19 mouse cellular contexts compared by ENCODE assay signal in the genomic region with DNA sequence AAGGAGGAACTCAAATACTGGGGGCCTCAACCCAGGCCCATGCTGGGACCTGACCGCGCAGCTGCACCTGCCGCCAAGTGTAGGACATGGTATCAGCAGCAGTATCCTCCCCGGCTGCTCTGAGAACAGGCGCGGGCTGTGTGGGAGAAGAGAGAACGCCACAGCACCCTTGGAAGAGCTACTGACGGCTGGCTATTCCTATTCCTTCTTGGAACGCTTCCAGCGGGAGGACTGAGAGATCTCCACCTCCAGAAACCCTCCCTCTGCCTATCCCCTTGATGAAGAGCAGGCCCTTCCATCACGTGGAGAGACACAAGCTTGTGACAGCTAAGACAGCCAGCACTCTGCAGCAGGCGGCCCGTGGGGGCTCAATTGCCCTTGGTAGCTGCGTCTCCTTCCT. TPM values are rescaled to one million over a fixed set of nuclear protein-coding genes. Genes with fewer than 3 reads are reported as not detected.
DNase-seq lines count a peak whose midpoint lies in the region; ATAC-seq and TF ChIP-seq lines count a peak whose summit lies in the region.
"Had no signal": no experiment of that assay in that cellular context is flagged by ENCODE, and none has a peak within 500 bp of the region (broad histone marks: within the 10 kb centered on the region; RNA-seq: fewer than 3 reads in every experiment).

No protein-coding gene starts in this region.

- no peak overlapping the region for H3K4me2 ChIP-seq in hindbrain, embryonic 16.5 days (ENCODE audit: low read length)
- H3K4me2 ChIP-seq in hindbrain, embryonic 12.5 days (replicated peaks): no peak overlapping the region
- H3K4me2 ChIP-seq: heart, embryonic 13.5 days; intestine, embryonic 15.5 days; kidney, embryonic 15.5 days; liver, embryonic 11.5 days; lung, embryonic 14.5 days; midbrain, embryonic 13.5 days had no signal

- no peaks in the 10 kb centered on the region for H3K9me3 ChIP-seq in hindbrain, embryonic 16.5 days (ENCODE audit: control insufficient read depth, low read length)
- H3K9me3 ChIP-seq in hindbrain, embryonic 12.5 days (replicated peaks): no peaks in the 10 kb centered on the region
- H3K9me3 ChIP-seq: heart, embryonic 13.5 days; intestine, embryonic 15.5 days; kidney, embryonic 15.5 days; limb, embryonic 10.5 days; midbrain, embryonic 13.5 days had no signal

- intact Hi-C loops in left cerebral cortex, postnatal 36 days (cut with DNase I): loop anchor here (5.0 kb wide), 1 partner anchor 55 kb away; no protein-coding TSS in a partner anchor

- H3K36me3 ChIP-seq in hindbrain, embryonic 16.5 days (ENCODE audit: control insufficient read depth, insufficient read depth, low read length): no peaks in the 10 kb centered on the region
- H3K36me3 ChIP-seq in hindbrain, embryonic 12.5 days: no peaks in the 10 kb centered on the region
- no peaks in the 10 kb centered on the region for H3K36me3 ChIP-seq in thymus, adult 2 months (ENCODE audit: control insufficient read depth, insufficient read depth, low read length)
- H3K36me3 ChIP-seq: heart, embryonic 13.5 days; intestine, embryonic 15.5 days; kidney, embryonic 15.5 days; limb, embryonic 10.5 days; midbrain, embryonic 13.5 days had no signal

- H3K27ac ChIP-seq in hindbrain, embryonic 16.5 days (ENCODE audit: low read depth, low read length): no peak overlapping the region
- no peak overlapping the region for H3K27ac ChIP-seq in hindbrain, embryonic 12.5 days
- no peak overlapping the region for H3K27ac ChIP-seq in thymus, adult 2 months (ENCODE audit: control insufficient read depth, insufficient read depth, low read length)
- H3K27ac ChIP-seq: heart, embryonic 13.5 days; intestine, embryonic 15.5 days; kidney, embryonic 15.5 days; limb, embryonic 10.5 days; macrophage; midbrain, embryonic 13.5 days; stomach, postnatal 0 days had no signal

- H3K9ac ChIP-seq in hindbrain, embryonic 16.5 days (ENCODE audit: low read depth, low read length): no peak overlapping the region
- no peak overlapping the region for H3K9ac ChIP-seq in hindbrain, embryonic 12.5 days
- H3K9ac ChIP-seq: heart, embryonic 13.5 days; intestine, embryonic 15.5 days; kidney, embryonic 15.5 days; lung, embryonic 14.5 days; midbrain, embryonic 13.5 days had no signal

- H3K4me1 ChIP-seq in hindbrain, embryonic 16.5 days (ENCODE audit: control insufficient read depth, insufficient read depth, low read depth, low read length): peaks cover 8% of the 10 kb centered on the region; the same call in 1 of the 2 replicates
- peaks cover 18% of the 10 kb centered on the region for H3K4me1 ChIP-seq in hindbrain, embryonic 12.5 days
- no peaks in the 10 kb centered on the region for H3K4me1 ChIP-seq in thymus, adult 2 months (replicated peaks; ENCODE audit: control insufficient read depth, insufficient read depth, low read length)
- H3K4me1 ChIP-seq: heart, embryonic 13.5 days; intestine, embryonic 15.5 days; kidney, embryonic 15.5 days; limb, embryonic 10.5 days had no signal

- no peak overlapping the region for H3K4me3 ChIP-seq in hindbrain, embryonic 16.5 days (ENCODE audit: low read length)
- no peak overlapping the region for H3K4me3 ChIP-seq in hindbrain, embryonic 12.5 days
- H3K4me3 ChIP-seq in thymus, adult 2 months (ENCODE audit: control insufficient read depth, insufficient read depth, low read length): no peak overlapping the region
- H3K4me3 ChIP-seq: heart, embryonic 13.5 days; intestine, embryonic 15.5 days; kidney, embryonic 15.5 days; limb, embryonic 10.5 days; midbrain, embryonic 13.5 days; myocyte had no signal

- peak; percentile 65 to 67 for DNase-seq in cerebellum, postnatal 10 days
- DNase-seq in frontal cortex, adult 2 months (ENCODE audit: extremely low spot score in 1 of 2, low spot score in 1 of 2): peak; percentile 49 to 82
- peak; percentile 71 to 73 for DNase-seq in left cerebral cortex, postnatal 36 days (ENCODE audit: low spot score in 2 of 2)
- no peak for DNase-seq in thymus, adult 2 months
- DNase-seq in kidney, postnatal 36 days: no peak
- DNase-seq: heart, postnatal 4 days; lung, embryonic 14.5 days; thymus, postnatal 36 days had no signal

- TF ChIP-seq CTCF in thymus, adult 2 months (IDR thresholded peaks at IDR 0.05; ENCODE audit: borderline replicate concordance, control insufficient read depth, extremely low read depth, insufficient read depth, low read length, poor library complexity): no peak

- H3K27me3 ChIP-seq in hindbrain, embryonic 16.5 days (replicated peaks; ENCODE audit: control insufficient read depth, insufficient read depth, low read length): no peaks in the 10 kb centered on the region
- H3K27me3 ChIP-seq in hindbrain, embryonic 12.5 days: no peaks in the 10 kb centered on the region
- H3K27me3 ChIP-seq in thymus, adult 2 months (ENCODE audit: control insufficient read depth, insufficient read depth, low read length): no peaks in the 10 kb centered on the region
- H3K27me3 ChIP-seq: heart, embryonic 13.5 days; intestine, embryonic 15.5 days; kidney, embryonic 15.5 days; midbrain, embryonic 13.5 days had no signal

- TF ChIP-seq POLR2A in thymus, adult 2 months (IDR thresholded peaks at IDR 0.05; ENCODE audit: control insufficient read depth, extremely low read depth, insufficient read depth, low read length, poor library complexity): no peak

- peak; percentile 60 for ATAC-seq in hindbrain, embryonic 16.5 days
- ATAC-seq in hindbrain, embryonic 12.5 days (ENCODE audit: low FRiP score): no peak
- ATAC-seq: intestine, embryonic 15.5 days; midbrain, embryonic 13.5 days had no signal

- WGBS in hindbrain, embryonic 16.5 days: 70% methylated on average over 14 of the region's 14 CpGs
- 75% methylated on average over 14 of the region's 14 CpGs for WGBS in hindbrain, embryonic 12.5 days
- WGBS in thymus, adult 2 months: 75% methylated on average over 14 of the region's 14 CpGs

RNA-seq across cellular contexts. Expression of gene Cacng2, which starts 57.4 kb away (rescaled TPM):
- 15.7 TPM in 2 replicates for polyA plus RNA-seq in hindbrain, embryonic 16.5 days (2015; fragmentation: Nextera tagmentation; extraction: Ambion mirVana)
- 4.2 and 4.6 TPM in 2 replicates for polyA plus RNA-seq in hindbrain, embryonic 12.5 days (2016; fragmentation: Nextera tagmentation; extraction: Ambion mirVana)
- 20.4 and 23.8 TPM in 2 replicates for polyA plus RNA-seq in frontal cortex, adult 2 months (2012; rRNA removed)
- 10 to 100 TPM; 54.1 to 56.5 TPM for total RNA-seq in left cerebral cortex, postnatal 36 days (2021)
- not detected in 2 replicates for polyA plus RNA-seq in thymus, adult 2 months (2012; rRNA removed)
- total RNA-seq: heart, postnatal 4 days had no signal
- polyA plus RNA-seq: heart, embryonic 13.5 days; limb, embryonic 10.5 days; liver, embryonic 11.5 days; lung, embryonic 14.5 days; macrophage had no signal

Comparison
In these comparisons a context has a peak if more than half of its experiments do, and no peak if none do; other contexts are left out.
1. DNase-seq: peak in cerebellum, postnatal 10 days (2 of 2), frontal cortex, adult 2 months (2 of 2) and left cerebral cortex, postnatal 36 days (2 of 2); none in thymus, adult 2 months (single experiment) and kidney, postnatal 36 days (0 of 2).